Mouse (Mus musculus) embryonic fibroblast, embryonic 13.5 days (primary cell): ENCODE measurements around the gene Rspry1.

ENCODE experiments used
- CTCF ChIP-seq: IDR thresholded peaks from 2 replicates; pipeline ENCODE4 v1.5.1; 2011; ENCODE audit warnings: mild to moderate bottlenecking, control low read depth, low read length, moderate library complexity, borderline replicate concordance; ENCODE audit not compliant: insufficient read depth
- POLR2A ChIP-seq: IDR thresholded peaks from 2 replicates; pipeline ENCODE4 v1.6.1; 2011; ENCODE audit warnings: low read depth, mild to moderate bottlenecking, control low read depth, low read length, moderate library complexity

- TF ChIP-seq CTCF (no peak), POLR2A (no peak)
Observed at GRCm38 (mm10) chr8:94582569-94582968, 19.2 kb upstream of the Rspry1 start.
